Mouse (Mus musculus): ENCODE measurements around the gene Tex29.
"Not testable (repeated sequence)": the region's sequence is repeated elsewhere in the genome, so short reads cannot be mapped to it uniquely, and the experiment has no call there.

Tex29 gene

GRCm38 (mm10) chr8:11831174-11831573 lies 9.1 kb upstream of the Tex29 start:
- in situ Hi-C loops (cut with MseI, MboI) = no loop called here

GRCm38 (mm10) chr8:11831939-11832338 lies 8.3 kb upstream of the Tex29 start:
- in situ Hi-C loops (cut with MseI, MboI) = no loop called here

- in situ Hi-C loops (cut with MseI, MboI) = no loop called here
Observed at GRCm38 (mm10) chr8:11833157-11833556, 7.1 kb upstream of the Tex29 start.

- in situ Hi-C loops (cut with MseI, MboI) = no loop called here
Observed at GRCm38 (mm10) chr8:11834200-11834599, 6.1 kb upstream of the Tex29 start.

- in situ Hi-C loops (cut with MseI, MboI) = no loop called here
Observed at GRCm38 (mm10) chr8:11834691-11835090, 5.6 kb upstream of the Tex29 start.

- in situ Hi-C loops (cut with MseI, MboI) = no loop called here
Observed at GRCm38 (mm10) chr8:11841571-11841970, 1.3 kb downstream of the Tex29 start.

GRCm38 (mm10) chr8:11842757-11843156 lies 2.5 kb downstream of the Tex29 start:
- in situ Hi-C loops (cut with MseI, MboI) = no loop called here

- in situ Hi-C loops (cut with MseI, MboI) = no loop called here
Observed at GRCm38 (mm10) chr8:11843677-11844315, 3.5 kb downstream of the Tex29 start.

GRCm38 (mm10) chr8:11844316-11844685 lies 4.0 kb downstream of the Tex29 start:
- in situ Hi-C loops (cut with MseI, MboI) = no loop called here

- in situ Hi-C loops (cut with MseI, MboI) = no loop called here
Observed at GRCm38 (mm10) chr8:11846807-11847206, 6.5 kb downstream of the Tex29 start.

GRCm38 (mm10) chr8:11867832-11868231 lies 27.6 kb downstream of the Tex29 start:
- in situ Hi-C loops (cut with MseI, MboI) = no loop called here

- in situ Hi-C loops (cut with MseI, MboI) = not testable (repeated sequence)
Observed at GRCm38 (mm10) chr8:11874227-11874626, 34.0 kb downstream of the Tex29 start.

- in situ Hi-C loops (cut with MseI, MboI) = no loop called here
Observed at GRCm38 (mm10) chr8:11884646-11885045, 44.4 kb downstream of the Tex29 start.

GRCm38 (mm10) chr8:11885881-11886699 lies 45.8 kb downstream of the Tex29 start:
- in situ Hi-C loops (cut with MseI, MboI) = no loop called here

GRCm38 (mm10) chr8:11886824-11887223 lies 46.5 kb downstream of the Tex29 start:
- in situ Hi-C loops (cut with MseI, MboI) = no loop called here

GRCm38 (mm10) chr8:11889156-11890018 lies 49.1 kb downstream of the Tex29 start:
- in situ Hi-C loops (cut with MseI, MboI) = no loop called here

- in situ Hi-C loops (cut with MseI, MboI) = no loop called here
Observed at GRCm38 (mm10) chr8:11892756-11893155, 52.5 kb downstream of the Tex29 start.

GRCm38 (mm10) chr8:11896022-11896662 lies 55.9 kb downstream of the Tex29 start:
- in situ Hi-C loops (cut with MseI, MboI) = no loop called here

- in situ Hi-C loops (cut with MseI, MboI) = no loop called here
Observed at GRCm38 (mm10) chr8:11896677-11897076, 56.4 kb downstream of the Tex29 start.

GRCm38 (mm10) chr8:11898814-11899213 lies 58.5 kb downstream of the Tex29 start:
- in situ Hi-C loops (cut with MseI, MboI) = no loop called here

All from mouse trophoblast stem cell (cell line).